Mouse (Mus musculus) R1 (cell line): ENCODE data around the gene Olfr18.

Experiments used
- DNase-seq: peaks from one replicate; pipeline ENCODE4 v3.0.0-alpha.2; 2018; ENCODE audit warnings: low read depth, low spot score

Olfr18 gene

GRCm38 (mm10) chr9:20335994-20336393 lies at the start of gene Olfr18:
Gene Olfr18 (minus strand): TSS chr9:20336094.
- no peak for DNase-seq

- DNase-seq = no peak
These were observed 49.4 kb upstream of the Olfr18 start for GRCm38 (mm10) chr9:20385343-20385703.

GRCm38 (mm10) chr9:20384532-20385342 lies 48.8 kb upstream of the Olfr18 start, which contains the start of gene Zfp560:
Gene Zfp560 (minus strand): TSS chr9:20385177.
- peak; percentile 95 for DNase-seq

- DNase-seq = no peak
These were observed 47.8 kb upstream of the Olfr18 start for GRCm38 (mm10) chr9:20383659-20384058.

- DNase-seq = peak; percentile 52
These were observed 38.8 kb upstream of the Olfr18 start for GRCm38 (mm10) chr9:20374712-20375111.

- no peak for DNase-seq
These were observed 31.4 kb upstream of the Olfr18 start for GRCm38 (mm10) chr9:20367311-20367710.

- peak; percentile 72 for DNase-seq
These were observed 12.6 kb upstream of the Olfr18 start for GRCm38 (mm10) chr9:20348501-20348900.

- DNase-seq = no peak
These were observed 37.7 kb downstream of the Olfr18 start, which contains the start of gene Olfr873 for GRCm38 (mm10) chr9:20298232-20298631. Gene Olfr873 (plus strand): TSS chr9:20298532.

- peak; percentile 66 for DNase-seq
These were observed 40.3 kb downstream of the Olfr18 start for GRCm38 (mm10) chr9:20295562-20295961.

GRCm38 (mm10) chr9:20282051-20282450 lies 53.8 kb downstream of the Olfr18 start, which contains the start of gene Olfr39:
Gene Olfr39 (plus strand): TSS chr9:20282351.
- DNase-seq = no peak
